Mouse (Mus musculus): ENCODE results near the gene Esrrg. TPM values are rescaled to one million over a fixed set of nuclear protein-coding genes. Genes with fewer than 3 reads are reported as not detected.

Gene Esrrg
- polyA plus RNA-seq, 1 experiment, result 12.7 TPM

DNA sequence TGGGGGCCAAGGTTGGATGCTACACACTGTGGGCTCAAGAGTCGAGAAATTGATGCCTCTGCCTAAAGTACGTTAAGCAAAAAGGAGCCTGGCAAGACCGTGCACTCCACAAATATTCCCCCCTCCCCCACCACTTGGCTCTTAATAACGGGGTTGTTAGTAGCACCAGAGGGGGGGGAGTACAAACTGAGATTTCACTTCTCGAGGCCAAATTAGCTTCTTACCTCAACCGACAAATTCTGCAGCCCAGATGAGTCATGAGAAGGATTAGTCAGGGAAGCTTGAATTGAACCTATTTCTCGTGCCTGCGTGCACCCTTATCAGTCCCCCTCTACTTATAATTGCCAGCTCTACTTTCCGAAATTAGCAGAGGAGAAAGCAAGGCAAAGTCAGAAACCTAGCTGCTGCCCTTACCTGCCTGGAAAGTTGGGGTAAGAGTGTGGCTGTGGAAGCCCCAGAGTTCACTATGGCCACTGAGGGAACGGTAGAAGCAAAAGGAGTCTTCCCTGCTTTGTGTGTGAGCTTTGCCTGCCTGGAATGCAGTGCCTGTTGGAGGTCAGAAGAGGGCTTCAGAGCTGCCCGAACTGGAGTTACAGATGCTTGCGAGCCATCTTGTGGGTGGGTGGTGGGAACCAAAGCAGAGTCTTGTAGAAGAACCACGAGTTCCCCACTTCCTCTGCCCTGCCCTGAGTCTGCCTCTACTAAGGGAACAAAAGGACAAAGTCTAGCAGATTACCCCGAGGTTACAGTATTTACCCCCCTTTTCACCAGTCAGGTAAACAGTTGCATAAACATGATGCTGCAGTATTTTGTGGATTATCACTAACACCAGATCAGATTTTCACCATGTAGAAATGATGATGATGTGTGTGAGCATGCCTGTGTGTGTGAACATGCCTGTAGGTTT lies 409.6 kb downstream of the Esrrg start:
- no peak overlapping the region for H3K4me3 ChIP-seq (ENCODE audit: insufficient read depth, low read length)
- no peak overlapping the region for H3K27ac ChIP-seq (ENCODE audit: insufficient read depth, low read length)
- TF ChIP-seq POLR2A (IDR thresholded peaks at IDR 0.05; ENCODE audit: extremely low read depth, insufficient read depth, low read length), result no peak
- H3K4me1 ChIP-seq (ENCODE audit: control insufficient read depth, insufficient read depth, low read length), result peaks cover 6% of the 10 kb centered on the region

GRCm38 (mm10) chr1:188029205-188029604 lies 420.6 kb downstream of the Esrrg start:
- Histone ChIP-seq H3K4me1 (ENCODE audit: control insufficient read depth, insufficient read depth, low read length) (no peaks in the 10 kb centered on the region), H3K4me3 (ENCODE audit: insufficient read depth, low read length) (no peak overlapping the region), H3K27ac (ENCODE audit: insufficient read depth, low read length) (no peak overlapping the region)
- TF ChIP-seq POLR2A (IDR thresholded peaks at IDR 0.05; ENCODE audit: extremely low read depth, insufficient read depth, low read length), result no peak
- no peak for TF ChIP-seq CTCF (IDR thresholded peaks at IDR 0.05; ENCODE audit: extremely low read depth, insufficient read depth, low read length)

DNA sequence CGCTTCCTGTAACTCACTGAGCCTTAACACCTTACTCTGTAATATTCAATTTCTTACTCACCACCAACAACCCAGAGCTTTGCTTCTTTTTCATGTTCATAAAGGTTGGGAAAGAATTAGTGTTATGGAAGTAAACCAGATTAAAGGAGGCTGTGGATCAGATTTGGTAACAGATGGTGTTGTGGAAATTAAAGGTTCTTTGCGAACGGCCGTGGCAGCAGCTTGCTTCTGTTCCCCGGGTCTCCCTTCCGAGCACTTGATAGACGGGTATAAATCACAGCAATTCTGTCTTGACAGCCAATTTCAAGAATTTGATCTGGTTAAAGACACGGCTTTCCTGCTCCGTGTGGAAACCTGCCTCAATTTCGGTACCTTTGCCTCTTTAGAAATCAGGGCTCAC lies 421.5 kb downstream of the Esrrg start:
- H3K4me1 ChIP-seq (ENCODE audit: control insufficient read depth, insufficient read depth, low read length), result no peaks in the 10 kb centered on the region
- TF ChIP-seq POLR2A (IDR thresholded peaks at IDR 0.05; ENCODE audit: extremely low read depth, insufficient read depth, low read length) (no peak), CTCF (IDR thresholded peaks at IDR 0.05; ENCODE audit: extremely low read depth, insufficient read depth, low read length) (no peak)
- H3K27ac ChIP-seq (ENCODE audit: insufficient read depth, low read length), result no peak overlapping the region
- no peak overlapping the region for H3K4me3 ChIP-seq (ENCODE audit: insufficient read depth, low read length)

DNA sequence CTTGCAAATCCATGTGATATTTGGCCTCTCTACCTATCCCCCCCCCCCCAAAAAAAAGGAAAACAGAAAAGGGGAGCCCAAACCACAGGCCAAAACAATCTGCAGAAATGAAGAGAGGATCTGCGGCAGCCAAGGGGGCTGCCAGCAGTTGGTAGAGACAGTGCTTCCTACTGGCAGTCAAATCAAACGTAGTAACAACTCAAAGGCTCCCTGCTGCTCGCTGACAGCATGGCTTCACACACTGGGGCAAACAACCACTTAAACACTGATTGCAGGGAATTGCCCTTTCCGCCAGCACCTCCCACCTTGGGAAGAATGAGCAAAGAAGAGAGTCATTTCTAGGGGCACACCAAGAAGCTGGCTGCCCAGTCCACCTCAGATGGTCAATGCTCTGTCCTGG lies 422.7 kb downstream of the Esrrg start:
- Histone ChIP-seq H3K4me3 (ENCODE audit: insufficient read depth, low read length) (no peak overlapping the region), H3K4me1 (ENCODE audit: control insufficient read depth, insufficient read depth, low read length) (no peaks in the 10 kb centered on the region), H3K27ac (ENCODE audit: insufficient read depth, low read length) (no peak overlapping the region)
- TF ChIP-seq CTCF (IDR thresholded peaks at IDR 0.05; ENCODE audit: extremely low read depth, insufficient read depth, low read length), result no peak
- TF ChIP-seq POLR2A (IDR thresholded peaks at IDR 0.05; ENCODE audit: extremely low read depth, insufficient read depth, low read length), result no peak

DNA sequence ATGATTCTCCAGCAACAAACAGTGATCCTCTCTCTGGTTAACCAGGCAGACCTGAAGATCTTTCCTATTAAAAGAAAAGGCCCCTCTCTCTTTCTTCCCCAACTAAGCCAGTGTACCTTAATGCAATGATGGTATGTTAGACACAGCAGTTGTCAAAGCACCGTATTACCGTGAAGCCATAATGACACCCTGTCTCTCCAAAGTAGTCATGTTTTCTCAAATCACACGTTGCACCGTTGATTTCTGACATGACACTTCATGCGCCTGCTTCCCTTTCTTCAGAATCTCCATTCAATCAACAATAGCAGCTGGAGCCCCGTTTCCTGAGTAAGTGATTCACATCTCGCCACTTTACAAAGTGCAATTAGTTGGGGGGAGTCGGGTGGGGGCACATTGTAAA lies 427.4 kb downstream of the Esrrg start:
- TF ChIP-seq POLR2A (IDR thresholded peaks at IDR 0.05; ENCODE audit: extremely low read depth, insufficient read depth, low read length) (no peak), CTCF (IDR thresholded peaks at IDR 0.05; ENCODE audit: extremely low read depth, insufficient read depth, low read length) (no peak)
- H3K4me1 ChIP-seq (ENCODE audit: control insufficient read depth, insufficient read depth, low read length), result no peaks in the 10 kb centered on the region
- no peak overlapping the region for H3K27ac ChIP-seq (ENCODE audit: insufficient read depth, low read length)
- no peak overlapping the region for H3K4me3 ChIP-seq (ENCODE audit: insufficient read depth, low read length)

DNA sequence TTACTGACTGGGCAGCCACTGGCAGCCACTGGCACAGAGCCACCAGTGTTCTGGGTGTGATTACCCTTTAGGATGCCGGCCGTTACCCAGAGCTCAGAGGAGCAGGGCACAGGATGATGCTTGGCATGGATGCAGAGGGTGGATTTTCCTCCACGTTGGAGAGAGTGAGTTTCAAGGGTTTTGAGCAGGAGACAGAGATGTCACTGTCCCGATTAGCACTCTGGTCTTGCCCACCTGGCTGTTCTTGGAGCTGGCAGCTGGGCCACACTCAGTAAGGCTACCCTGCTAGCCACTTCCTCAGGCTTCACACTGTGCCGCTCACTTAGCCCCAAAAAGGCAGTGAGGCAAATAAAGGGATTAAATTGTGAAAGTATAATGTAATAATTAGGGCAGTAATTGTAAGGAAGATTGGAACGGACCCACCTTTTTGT lies 438.1 kb downstream of the Esrrg start:
- TF ChIP-seq CTCF (IDR thresholded peaks at IDR 0.05; ENCODE audit: extremely low read depth, insufficient read depth, low read length), result no peak
- TF ChIP-seq POLR2A (IDR thresholded peaks at IDR 0.05; ENCODE audit: extremely low read depth, insufficient read depth, low read length), result no peak
- no peaks in the 10 kb centered on the region for H3K4me1 ChIP-seq (ENCODE audit: control insufficient read depth, insufficient read depth, low read length)
- H3K4me3 ChIP-seq (ENCODE audit: insufficient read depth, low read length), result no peak overlapping the region
- H3K27ac ChIP-seq (ENCODE audit: insufficient read depth, low read length), result no peak overlapping the region

DNA sequence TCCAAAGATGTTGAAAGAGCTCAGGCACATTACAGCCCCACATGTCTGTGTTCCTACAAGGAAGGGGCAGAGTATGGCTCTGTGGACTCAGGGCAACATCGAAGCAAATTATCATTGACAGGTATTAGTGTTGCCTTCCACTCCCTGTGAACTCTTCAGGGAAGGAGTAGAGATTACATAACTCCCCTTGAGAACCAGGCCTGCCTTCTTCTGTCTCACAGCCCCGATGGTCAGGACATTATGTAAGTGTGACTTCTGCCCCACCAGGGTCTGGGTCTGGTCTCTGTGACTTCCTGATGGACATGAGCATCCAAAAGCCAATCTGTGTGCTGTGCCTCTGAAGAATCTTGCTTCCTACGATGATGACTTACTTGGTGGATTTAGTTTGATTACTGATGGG lies 438.6 kb downstream of the Esrrg start:
- H3K4me1 ChIP-seq (ENCODE audit: control insufficient read depth, insufficient read depth, low read length), result no peaks in the 10 kb centered on the region
- H3K27ac ChIP-seq (ENCODE audit: insufficient read depth, low read length), result no peak overlapping the region
- TF ChIP-seq POLR2A (IDR thresholded peaks at IDR 0.05; ENCODE audit: extremely low read depth, insufficient read depth, low read length) (no peak), CTCF (IDR thresholded peaks at IDR 0.05; ENCODE audit: extremely low read depth, insufficient read depth, low read length) (no peak)
- H3K4me3 ChIP-seq (ENCODE audit: insufficient read depth, low read length), result no peak overlapping the region

DNA sequence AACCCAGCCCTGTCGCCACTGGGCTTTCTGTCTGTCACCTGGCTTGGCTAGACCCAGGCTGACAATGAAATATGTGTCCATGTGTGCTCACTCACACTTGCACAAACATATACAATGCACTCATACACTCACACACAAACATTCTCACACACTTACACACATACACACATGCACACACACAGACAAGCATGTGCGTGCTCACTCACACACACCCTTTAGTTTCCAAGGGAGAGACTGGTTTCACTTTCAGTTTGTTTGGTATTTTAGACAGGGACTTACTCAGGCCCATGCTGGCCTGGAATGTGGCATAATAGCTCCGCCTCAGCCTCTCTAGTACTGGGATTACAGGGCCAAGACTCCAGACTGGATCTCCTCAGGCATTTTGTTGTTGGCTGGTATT lies 447.3 kb downstream of the Esrrg start:
- Histone ChIP-seq H3K4me3 (ENCODE audit: insufficient read depth, low read length) (no peak overlapping the region), H3K27ac (ENCODE audit: insufficient read depth, low read length) (no peak overlapping the region), H3K4me1 (ENCODE audit: control insufficient read depth, insufficient read depth, low read length) (no peaks in the 10 kb centered on the region)
- TF ChIP-seq CTCF (IDR thresholded peaks at IDR 0.05; ENCODE audit: extremely low read depth, insufficient read depth, low read length) (no peak), POLR2A (IDR thresholded peaks at IDR 0.05; ENCODE audit: extremely low read depth, insufficient read depth, low read length) (no peak)

- Histone ChIP-seq H3K4me1 (ENCODE audit: control insufficient read depth, insufficient read depth, low read length) (no peaks in the 10 kb centered on the region), H3K27ac (ENCODE audit: insufficient read depth, low read length) (no peak overlapping the region), H3K4me3 (ENCODE audit: insufficient read depth, low read length) (no peak overlapping the region)
- TF ChIP-seq POLR2A (IDR thresholded peaks at IDR 0.05; ENCODE audit: extremely low read depth, insufficient read depth, low read length), result no peak
- TF ChIP-seq CTCF (IDR thresholded peaks at IDR 0.05; ENCODE audit: extremely low read depth, insufficient read depth, low read length), result no peak
Measured at GRCm38 (mm10) chr1:188057892-188058291, 449.3 kb downstream of the Esrrg start.

DNA sequence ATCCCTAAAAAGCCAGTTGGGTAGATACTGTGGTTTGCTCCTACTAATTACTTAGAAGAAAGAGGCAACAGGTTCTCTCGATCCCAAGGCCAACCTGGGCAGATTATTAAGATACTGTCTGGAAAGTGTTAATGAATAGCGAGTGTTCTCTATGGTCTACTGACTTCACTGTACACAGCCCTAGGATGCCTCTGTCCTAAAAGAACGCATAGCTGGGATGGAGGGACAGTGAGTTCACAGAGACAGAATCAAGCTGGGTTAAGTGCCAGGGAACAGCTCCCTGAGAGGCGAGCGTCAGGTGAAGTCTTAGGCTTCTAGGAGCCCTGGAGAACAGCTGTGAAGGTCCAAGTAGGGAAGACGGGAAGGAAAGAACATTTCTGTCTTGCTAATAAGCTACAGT lies 450.4 kb downstream of the Esrrg start:
- TF ChIP-seq POLR2A (IDR thresholded peaks at IDR 0.05; ENCODE audit: extremely low read depth, insufficient read depth, low read length) (no peak), CTCF (IDR thresholded peaks at IDR 0.05; ENCODE audit: extremely low read depth, insufficient read depth, low read length) (no peak)
- Histone ChIP-seq H3K4me3 (ENCODE audit: insufficient read depth, low read length) (no peak overlapping the region), H3K27ac (ENCODE audit: insufficient read depth, low read length) (no peak overlapping the region), H3K4me1 (ENCODE audit: control insufficient read depth, insufficient read depth, low read length) (no peaks in the 10 kb centered on the region)
